Mouse (Mus musculus): Measurements from ENCODE around the gene 2010111I01Rik.

DNA sequence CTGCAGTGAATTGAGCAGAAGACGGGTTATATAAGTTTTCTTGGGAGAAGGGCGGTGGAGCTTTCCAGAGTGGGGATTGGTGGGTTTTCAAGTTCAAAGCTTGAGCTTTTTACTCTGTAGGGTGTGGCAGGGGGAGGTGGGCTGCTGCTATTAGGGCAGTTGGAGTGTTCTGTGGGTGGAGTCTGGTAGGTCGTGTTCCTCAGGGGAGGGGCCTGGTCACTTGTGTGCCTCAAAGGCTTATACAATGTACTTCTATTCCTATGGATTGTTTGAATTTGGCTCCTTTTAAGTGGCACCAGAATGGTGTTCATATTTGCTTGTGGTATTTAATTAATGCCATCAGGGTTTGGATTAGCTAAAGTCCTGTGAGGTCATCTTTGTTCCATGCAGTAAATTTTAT, 12.6 kb upstream of the 2010111I01Rik start:
- TF ChIP-seq CTCF (IDR thresholded peaks at IDR 0.05; ENCODE audit: low read depth, low read length), result no peak
- no peak for TF ChIP-seq POLR2A (IDR thresholded peaks at IDR 0.05; ENCODE audit: borderline replicate concordance, low read depth, low read length)

Measured in bone marrow macrophage, adult 2 months (primary cell).